Mouse (Mus musculus): ENCODE measurements around the gene Nfrkb.

The Nfrkb gene

GRCm38 (mm10) chr9:31430011-31430410, 44.0 kb downstream of the Nfrkb start:
- no peak for DNase-seq

- no peak for DNase-seq
These were observed 45.8 kb downstream of the Nfrkb start for GRCm38 (mm10) chr9:31431751-31432150.

DNA sequence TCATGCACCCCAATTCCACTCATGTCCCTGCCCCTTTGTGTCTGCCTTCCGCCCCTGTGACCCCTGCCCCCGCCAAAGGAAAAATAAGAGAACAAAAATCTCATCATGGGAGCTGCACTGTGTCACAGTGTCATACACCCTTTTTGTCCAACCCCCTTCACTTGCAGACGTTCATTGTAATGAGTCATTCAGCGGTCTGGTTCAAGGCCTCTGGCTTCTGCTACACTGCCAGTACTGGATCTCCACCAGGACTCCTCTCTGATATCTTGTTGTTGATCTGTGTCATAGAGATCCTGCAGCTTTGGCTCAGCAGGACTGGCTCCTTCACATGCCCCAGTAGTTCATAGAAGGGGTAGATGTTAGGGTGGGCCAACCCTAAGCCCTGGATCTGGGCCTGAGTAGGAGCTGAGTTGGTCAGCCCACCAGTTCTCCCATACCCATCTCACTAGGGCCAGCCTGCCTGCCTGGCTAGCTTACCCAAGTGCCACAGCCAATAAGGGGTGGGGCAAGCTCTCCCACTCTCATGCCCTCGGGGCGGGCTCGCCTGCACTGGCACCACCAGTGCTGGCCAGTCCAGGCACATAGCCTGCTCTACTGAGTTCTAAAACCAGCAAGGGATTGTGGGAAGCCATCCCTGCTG, 46.5 kb downstream of the Nfrkb start:
- peak; percentile 23 for DNase-seq

GRCm38 (mm10) chr9:31433431-31433830, 47.4 kb downstream of the Nfrkb start:
- DNase-seq = no peak

DNA sequence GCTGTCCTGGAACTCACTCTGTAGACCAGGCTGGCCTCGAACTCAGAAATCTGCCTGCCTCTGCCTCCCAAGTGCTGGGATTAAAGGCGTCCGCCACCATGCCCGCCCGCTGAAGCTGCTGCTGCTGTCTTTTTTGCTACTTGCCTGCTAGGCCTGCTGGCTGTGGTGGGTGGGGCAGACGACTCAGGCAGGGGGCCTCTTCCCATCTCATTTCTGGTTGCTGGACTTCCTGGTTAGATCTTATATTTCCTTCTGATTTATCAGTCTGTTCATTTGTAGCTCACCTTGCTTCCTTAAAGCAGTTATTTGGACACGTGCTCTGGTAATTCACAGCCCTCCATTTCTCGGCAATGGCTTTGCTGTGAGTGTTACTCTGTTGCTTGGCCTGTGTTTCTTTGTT, 49.4 kb downstream of the Nfrkb start:
- DNase-seq = no peak

DNA sequence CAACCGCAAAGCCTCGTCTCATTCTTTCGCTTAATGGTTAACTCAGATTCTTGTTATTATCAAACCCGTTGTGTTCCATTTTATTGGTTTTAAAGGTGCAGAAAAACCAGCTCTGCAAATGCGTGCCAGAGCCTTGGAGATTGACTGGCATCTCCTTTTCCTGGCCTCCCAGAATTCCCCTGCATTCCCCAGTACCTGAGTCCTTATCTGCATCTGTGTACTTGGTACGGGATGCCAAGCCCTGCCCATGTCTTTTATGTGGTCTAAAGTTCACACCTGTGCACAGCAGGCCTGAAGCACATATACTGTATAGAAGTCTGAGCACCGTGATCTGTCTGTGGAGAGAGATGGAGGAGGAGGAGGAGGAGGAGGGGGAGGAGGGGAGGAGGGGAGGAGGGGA, 51.9 kb downstream of the Nfrkb start:
- DNase-seq = peak; percentile 34

DNA sequence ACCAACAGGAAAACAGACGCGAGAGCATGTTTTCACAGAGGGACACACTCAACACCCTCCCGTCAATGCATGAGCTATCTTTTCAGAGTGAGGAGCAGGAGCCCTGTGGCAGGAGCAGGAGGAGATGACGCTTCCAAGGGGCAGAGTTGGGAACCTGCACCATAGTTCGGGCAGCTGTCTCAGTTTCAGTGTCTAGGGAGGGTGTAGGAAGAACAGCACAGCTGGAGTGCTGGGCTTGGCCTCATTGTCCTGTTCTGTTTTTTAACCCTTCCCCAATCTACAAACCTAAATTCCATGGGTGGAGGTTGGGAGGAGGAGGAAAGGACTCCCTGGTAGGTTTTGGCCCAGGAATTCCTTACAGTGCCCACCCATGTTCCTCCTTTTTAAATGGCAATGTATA, 52.8 kb downstream of the Nfrkb start:
- no peak for DNase-seq

- no peak for DNase-seq
These were observed 53.3 kb downstream of the Nfrkb start for GRCm38 (mm10) chr9:31439341-31439740.

- no peak for DNase-seq
These were observed 54.4 kb downstream of the Nfrkb start for GRCm38 (mm10) chr9:31440366-31440765.

GRCm38 (mm10) chr9:31441487-31441886, 55.5 kb downstream of the Nfrkb start:
- DNase-seq = no peak

- DNase-seq = no peak
These were observed 58.2 kb downstream of the Nfrkb start for GRCm38 (mm10) chr9:31444236-31444635.

GRCm38 (mm10) chr9:31449145-31449772, 63.3 kb downstream of the Nfrkb start:
- no peak for DNase-seq

GRCm38 (mm10) chr9:31452166-31452565, 66.2 kb downstream of the Nfrkb start:
- no peak for DNase-seq

DNA sequence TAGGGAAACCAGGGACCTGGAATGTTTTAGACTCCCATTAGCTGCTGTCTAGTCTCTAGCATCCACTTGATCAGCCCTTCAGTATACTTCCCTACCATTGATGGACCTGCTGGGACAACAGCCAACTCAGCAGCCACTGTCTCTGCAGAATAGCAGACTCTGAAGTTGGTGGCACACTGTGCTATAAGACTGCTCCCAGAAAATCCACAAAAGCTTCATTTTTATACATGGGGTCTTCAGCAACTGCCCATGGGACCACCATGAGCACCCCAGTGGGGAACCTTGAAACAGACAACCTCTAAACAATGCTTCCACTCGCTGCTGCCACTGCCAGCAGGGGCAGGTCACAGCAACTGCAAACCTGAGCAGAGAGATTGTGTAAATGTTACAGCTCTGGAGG, 68.4 kb downstream of the Nfrkb start:
- no peak for DNase-seq

DNA sequence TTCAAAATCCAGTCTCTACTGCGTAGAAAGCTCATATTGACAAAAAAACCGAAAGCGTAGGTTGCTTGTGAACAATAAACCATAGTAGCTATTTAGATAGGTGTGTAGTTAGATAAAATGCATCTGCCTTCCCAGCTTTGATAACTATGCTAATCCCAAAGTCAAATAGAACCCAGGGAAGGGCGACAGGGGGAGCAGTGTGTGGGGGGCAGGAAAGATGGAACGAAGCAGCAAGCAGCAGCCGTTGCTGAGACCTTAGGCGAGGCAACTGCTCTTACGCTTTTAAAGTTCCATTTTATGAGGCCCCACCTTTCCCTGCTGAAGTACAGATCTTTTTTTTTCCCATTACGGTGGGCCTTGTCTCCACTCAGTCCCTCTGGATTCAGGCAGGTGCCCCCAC, 77.2 kb downstream of the Nfrkb start:
- DNase-seq = no peak

GRCm38 (mm10) chr9:31463692-31464474, 77.9 kb downstream of the Nfrkb start, which contains the start of gene Tmem45b:
Gene Tmem45b, minus strand, starts transcription at chr9:31464462.
- peak; percentile 43 for DNase-seq

All from kidney, postnatal 10 days (tissue).